Mouse (Mus musculus) stomach, embryonic 15.5 days (tissue): Measurements from ENCODE around the gene Grwd1. TPM values are rescaled to one million over a fixed set of nuclear protein-coding genes. Genes with fewer than 3 reads are reported as not detected.
A peak's percentile ranks its signal among the peaks of the same experiment; 100 is the strongest.

Source experiments
- ATAC-seq: fragments of 200-750 bp; cut with Nextera tagmentation; 2 replicates; pipeline ENCODE4 v1.8.0; 2017; ENCODE audit warnings: low read depth, moderate number of reproducible peaks, moderate TSS enrichment; ENCODE audit not compliant: insufficient read depth, low FRiP score
- H3K27ac ChIP-seq: fragments of 300-500 bp; sonication (generic); 2 replicates; pipeline ENCODE4 v1.5.1; 2015; ENCODE audit warnings: mild to moderate bottlenecking, inconsistent platforms
- H3K27me3 ChIP-seq: fragments of 300-500 bp; sonication (generic); replicated peaks from 2 replicates; pipeline ENCODE4 v1.6.1; 2015; ENCODE audit warnings: inconsistent platforms
- H3K36me3 ChIP-seq: fragments of 300-500 bp; sonication (generic); 2 replicates; pipeline ENCODE4 v1.6.1; 2015; ENCODE audit warnings: inconsistent platforms
- H3K4me1 ChIP-seq: fragments of 300-500 bp; sonication (generic); 2 replicates; pipeline ENCODE4 v1.6.1; 2015; ENCODE audit warnings: inconsistent platforms
- H3K4me2 ChIP-seq: fragments of 300-500 bp; sonication (generic); 2 replicates; pipeline ENCODE4 v1.6.1; 2015; ENCODE audit warnings: mild to moderate bottlenecking, inconsistent platforms
- H3K4me3 ChIP-seq: fragments of 300-500 bp; sonication (generic); replicated peaks from 2 replicates; pipeline ENCODE4 v1.5.1; 2015; ENCODE audit warnings: inconsistent platforms
- H3K9ac ChIP-seq: fragments of 300-500 bp; sonication (generic); 2 replicates; pipeline ENCODE4 v1.6.1; 2015; ENCODE audit warnings: inconsistent platforms
- H3K9me3 ChIP-seq: fragments of 300-500 bp; sonication (generic); 2 replicates; pipeline ENCODE4 v1.6.1; 2016; ENCODE audit warnings: inconsistent platforms
- WGBS: fragments of 180-500 bp; shearing (Covaris S2); methylation state at CpG from one replicate; pipeline ENCODE4 v1.1.7; 2015; 5-methylcytosine and 5-hydroxymethylcytosine counted together
- polyA plus RNA-seq: library from polyadenylated mRNA; unstranded; fragments of >200 nt; fragmentation: Nextera tagmentation; extraction: Ambion mirVana; gene quantifications from 2 replicates; pipeline ENCODE4 v1.2.1, GENCODE M21; 2015

Gene Grwd1
- polyA plus RNA-seq, 1 experiment from 2014 or later, result 57.0 TPM

- H3K27ac ChIP-seq, result peak overlapping the region; percentile 83
Measured at GRCm38 (mm10) chr7:45865925-45866910, 35.5 kb upstream of the Grwd1 start.

GRCm38 (mm10) chr7:45864435-45864834, 33.7 kb upstream of the Grwd1 start:
- no peak overlapping the region for H3K27ac ChIP-seq
- H3K27me3 ChIP-seq, result peaks cover 18% of the 10 kb centered on the region
- 63% methylated on average over 3 of the region's 3 CpGs for WGBS
- H3K9ac ChIP-seq, result no peak overlapping the region
- H3K36me3 ChIP-seq, result no peaks in the 10 kb centered on the region
- H3K4me2 ChIP-seq, result no peak overlapping the region
- H3K4me3 ChIP-seq, result no peak overlapping the region
- ATAC-seq, result no peak
- peaks cover 17% of the 10 kb centered on the region for H3K4me1 ChIP-seq
- H3K9me3 ChIP-seq, result no peaks in the 10 kb centered on the region

More at GRCm38 (mm10) chr7:45865925-45866910, 35.5 kb upstream of the Grwd1 start:
- Histone ChIP-seq H3K4me3 (peak overlapping the region; percentile 71), H3K9ac (peak overlapping the region; percentile 77), H3K36me3 (no peaks in the 10 kb centered on the region), H3K9me3 (no peaks in the 10 kb centered on the region), H3K4me2 (peak overlapping the region; percentile 81), H3K4me1 (peaks cover 30% of the 10 kb centered on the region), H3K27me3 (peaks cover 32% of the 10 kb centered on the region)
- peak; percentile 82 for ATAC-seq
- under 1% methylated on average over 88 of the region's 117 CpGs for WGBS

- no peaks in the 10 kb centered on the region for H3K9me3 ChIP-seq
- no peaks in the 10 kb centered on the region for H3K36me3 ChIP-seq
- no peak overlapping the region for H3K4me3 ChIP-seq
- no peak for ATAC-seq
- H3K27me3 ChIP-seq, result 0 out of 2 replicates have a peak, but pooled peaks cover 4% of the 10 kb centered on the region
- H3K27ac ChIP-seq, result no peak overlapping the region
- peaks cover 15% of the 10 kb centered on the region; the same call in 1 of the 2 replicates for H3K4me1 ChIP-seq
- H3K9ac ChIP-seq, result no peak overlapping the region
- H3K4me2 ChIP-seq, result no peak overlapping the region
- WGBS, result 80% methylated on average over 7 of the region's 7 CpGs
Measured at GRCm38 (mm10) chr7:45862804-45863203, 32.1 kb upstream of the Grwd1 start.

- Histone ChIP-seq H3K36me3 (no peaks in the 10 kb centered on the region), H3K9ac (no peak overlapping the region), H3K27me3 (0 out of 2 replicates have a peak, but pooled peaks cover 12% of the 10 kb centered on the region), H3K9me3 (no peaks in the 10 kb centered on the region), H3K27ac (no peak overlapping the region), H3K4me3 (no peak overlapping the region), H3K4me1 (peaks cover 23% of the 10 kb centered on the region), H3K4me2 (no peak overlapping the region)
- WGBS, result 36% methylated on average over 4 of the region's 4 CpGs
- ATAC-seq, result peak; percentile 58
Measured at GRCm38 (mm10) chr7:45859008-45859407, 28.3 kb upstream of the Grwd1 start.

GRCm38 (mm10) chr7:45856950-45857901, 26.5 kb upstream of the Grwd1 start:
- H3K9ac ChIP-seq, result no peak overlapping the region
- WGBS, result 6% methylated on average over 30 of the region's 30 CpGs
- ATAC-seq, result 0 out of 2 replicates have a peak, but pooled peaks have one; percentile 28
- H3K4me3 ChIP-seq, result peak overlapping the region; percentile 33
- H3K9me3 ChIP-seq, result no peaks in the 10 kb centered on the region
- no peak overlapping the region for H3K27ac ChIP-seq
- no peaks in the 10 kb centered on the region for H3K36me3 ChIP-seq
- 0 out of 2 replicates have a peak, but pooled peaks cover 10% of the 10 kb centered on the region for H3K27me3 ChIP-seq
- H3K4me1 ChIP-seq, result peaks cover 23% of the 10 kb centered on the region
- H3K4me2 ChIP-seq, result peak overlapping the region; percentile 60

GRCm38 (mm10) chr7:45853089-45853488, 22.3 kb upstream of the Grwd1 start:
- WGBS, result 79% methylated on average over 12 of the region's 12 CpGs
- Histone ChIP-seq H3K9me3 (no peaks in the 10 kb centered on the region), H3K4me1 (peaks cover 17% of the 10 kb centered on the region), H3K9ac (no peak overlapping the region), H3K36me3 (no peaks in the 10 kb centered on the region), H3K4me2 (no peak overlapping the region), H3K4me3 (no peak overlapping the region), H3K27me3 (0 out of 2 replicates have a peak, but pooled peaks cover 10% of the 10 kb centered on the region), H3K27ac (no peak overlapping the region)
- ATAC-seq, result no peak

- no peak for ATAC-seq
- Histone ChIP-seq H3K9me3 (no peaks in the 10 kb centered on the region), H3K4me1 (no peaks in the 10 kb centered on the region), H3K36me3 (no peaks in the 10 kb centered on the region), H3K27ac (no peak overlapping the region), H3K4me3 (no peak overlapping the region), H3K27me3 (no peaks in the 10 kb centered on the region), H3K9ac (no peak overlapping the region), H3K4me2 (no peak overlapping the region)
- WGBS, result 54% methylated on average over 3 of the region's 3 CpGs
Measured at GRCm38 (mm10) chr7:45850661-45851060, 19.9 kb upstream of the Grwd1 start.

- 14% methylated on average over 6 of the region's 6 CpGs for WGBS
- Histone ChIP-seq H3K9me3 (no peaks in the 10 kb centered on the region), H3K27me3 (no peaks in the 10 kb centered on the region), H3K4me3 (no peak overlapping the region), H3K9ac (no peak overlapping the region), H3K27ac (no peak overlapping the region), H3K4me2 (no peak overlapping the region), H3K4me1 (no peaks in the 10 kb centered on the region), H3K36me3 (no peaks in the 10 kb centered on the region)
- ATAC-seq, result peak; percentile 35; the same call in 1 of the 2 replicates
Measured at GRCm38 (mm10) chr7:45848447-45849027, 17.8 kb upstream of the Grwd1 start.

GRCm38 (mm10) chr7:45842950-45843744, 12.4 kb upstream of the Grwd1 start:
- ATAC-seq, result no peak
- no peaks in the 10 kb centered on the region for H3K9me3 ChIP-seq
- H3K36me3 ChIP-seq, result no peaks in the 10 kb centered on the region
- no peaks in the 10 kb centered on the region for H3K4me1 ChIP-seq
- H3K27me3 ChIP-seq, result no peaks in the 10 kb centered on the region; the same call in 1 of the 2 replicates
- no peak overlapping the region for H3K9ac ChIP-seq
- H3K4me3 ChIP-seq, result no peak overlapping the region
- no peak overlapping the region for H3K4me2 ChIP-seq
- H3K27ac ChIP-seq, result no peak overlapping the region
- WGBS, result 84% methylated on average over 10 of the region's 10 CpGs

- 5% methylated on average over 19 of the region's 31 CpGs for WGBS
- no peak for ATAC-seq
- no peaks in the 10 kb centered on the region for H3K9me3 ChIP-seq
- H3K4me1 ChIP-seq, result peaks cover 23% of the 10 kb centered on the region; the same call in 1 of the 2 replicates
- H3K27ac ChIP-seq, result no peak overlapping the region
- peaks cover 47% of the 10 kb centered on the region for H3K27me3 ChIP-seq
- H3K4me2 ChIP-seq, result peak overlapping the region; percentile 73
- no peaks in the 10 kb centered on the region for H3K36me3 ChIP-seq
- no peak overlapping the region; the same call in 1 of the 2 replicates for H3K9ac ChIP-seq
- H3K4me3 ChIP-seq, result peak overlapping the region; percentile 44
Measured at GRCm38 (mm10) chr7:45833924-45834323, 3.2 kb upstream of the Grwd1 start.
